Mouse (Mus musculus): ENCODE results near the gene Sel1l2.
A peak's percentile ranks its signal among the peaks of the same experiment; 100 is the strongest.
"Not testable (repeated sequence)": the region's sequence is repeated elsewhere in the genome, so short reads cannot be mapped to it uniquely, and the experiment has no call there.

The Sel1l2 gene

DNA sequence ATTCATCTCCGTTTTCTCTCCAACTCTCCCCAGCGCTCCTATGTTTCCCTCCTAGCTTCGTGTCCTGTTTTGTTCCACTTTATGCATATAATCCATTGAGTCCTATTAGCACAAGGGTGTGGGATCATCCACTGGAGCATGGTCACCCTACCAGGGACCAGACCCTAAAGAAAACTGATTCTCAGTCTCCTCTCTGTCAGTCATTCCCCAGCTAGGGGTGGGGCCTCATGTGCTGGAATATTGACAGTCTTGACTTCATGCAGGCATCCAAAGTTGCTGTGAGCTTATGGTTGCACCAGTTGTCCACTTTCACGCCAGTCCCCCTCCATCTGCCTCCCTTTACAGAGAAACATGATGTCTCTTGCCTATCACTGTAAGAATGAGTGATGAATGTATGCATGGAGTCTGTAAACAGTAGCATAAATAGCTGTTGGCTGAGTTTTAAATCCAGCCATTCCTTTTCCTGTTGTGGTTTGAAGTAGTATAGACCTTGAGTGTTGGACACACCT lies 174.9 kb downstream of the Sel1l2 start:
- DNase-seq = no peak

DNA sequence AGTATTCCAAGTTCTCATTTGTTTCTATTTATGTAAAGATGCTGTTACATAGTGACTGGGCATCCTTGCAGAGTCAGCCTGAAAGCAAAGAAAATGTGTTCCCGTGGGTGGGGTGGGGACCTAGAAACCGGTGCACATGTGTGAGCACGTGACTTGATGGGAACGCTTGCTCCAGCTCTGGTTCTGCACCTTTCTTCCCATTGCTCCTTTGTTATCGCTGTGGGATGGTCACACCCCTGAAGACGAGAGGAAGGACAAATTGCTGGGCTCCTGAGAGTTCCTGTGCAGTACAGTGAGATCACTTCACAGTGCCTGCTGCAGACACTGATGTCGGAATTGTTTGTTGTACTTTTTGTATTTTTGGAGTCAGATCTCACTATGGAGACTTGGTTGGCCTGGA lies 185.8 kb downstream of the Sel1l2 start:
- no peak for DNase-seq

DNA sequence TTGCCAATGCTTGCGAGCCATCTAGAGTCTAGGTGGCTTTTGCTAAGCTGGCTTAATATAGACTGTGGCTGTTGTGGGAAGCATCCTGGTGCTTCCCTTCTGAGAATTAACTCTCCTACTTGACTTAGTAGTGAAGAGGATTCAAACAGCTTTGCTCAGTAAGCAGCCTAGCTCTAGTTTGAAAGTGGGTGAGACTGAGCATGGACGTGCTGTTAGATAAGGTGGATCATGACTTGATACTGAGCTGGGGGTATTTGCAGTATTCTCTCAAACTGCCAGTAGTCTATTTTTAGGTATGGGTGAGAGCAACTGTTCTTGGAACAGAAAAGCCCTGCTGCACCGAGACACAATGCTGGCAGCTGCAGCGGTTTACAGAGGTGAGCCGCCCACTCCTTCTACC lies 186.9 kb downstream of the Sel1l2 start:
- peak; percentile 42 for DNase-seq

- no peak for DNase-seq
These were observed 188.8 kb downstream of the Sel1l2 start for GRCm38 (mm10) chr2:140200713-140201112.

DNA sequence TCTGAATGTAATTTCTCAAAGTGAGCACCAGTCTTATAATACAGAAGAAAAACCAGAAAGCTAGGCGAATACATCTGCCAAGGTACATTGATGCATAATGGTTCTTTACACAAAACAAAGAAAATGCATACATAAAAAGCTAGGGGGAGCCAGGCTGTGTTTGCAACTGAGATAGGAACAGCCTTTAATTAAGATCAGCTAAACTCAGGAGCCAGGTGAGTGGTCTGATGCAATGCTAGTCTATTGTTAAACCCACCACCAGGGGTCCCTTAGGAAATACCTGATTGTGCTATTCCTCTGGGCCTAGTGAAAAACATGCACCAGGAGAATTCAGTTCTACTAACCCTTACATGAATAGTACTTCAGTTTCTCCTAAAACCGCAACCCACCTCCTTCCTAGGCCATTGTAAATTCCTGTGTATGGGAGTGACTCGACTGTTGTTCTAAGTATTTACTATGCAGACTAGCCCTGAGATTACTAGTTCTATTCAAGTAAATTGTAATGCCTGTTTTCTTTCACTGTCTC lies 203.8 kb downstream of the Sel1l2 start:
- DNase-seq = not testable (repeated sequence)
